Mouse (Mus musculus) liver, adult 2 months (tissue): ENCODE measurements at regions not wholly inside any gene's neighbourhood (a gene's known extent, or its start where the extent isn't known, plus 50 kb on each side); places are given as distances from the start of the nearest gene placed in this dataset.

ENCODE experiments used
- CTCF ChIP-seq: fragments of 200-500 bp; IDR thresholded peaks from 2 replicates; pipeline ENCODE4 v1.5.1; 2011; ENCODE audit warnings: low read depth, low read length, control low read depth
- POLR2A ChIP-seq: fragments of 200-500 bp; IDR thresholded peaks from 2 replicates; pipeline ENCODE4 v1.6.1; 2011; ENCODE audit warnings: low read length, control low read depth; ENCODE audit not compliant: insufficient read depth; ENCODE audit errors: extremely low read depth

DNA sequence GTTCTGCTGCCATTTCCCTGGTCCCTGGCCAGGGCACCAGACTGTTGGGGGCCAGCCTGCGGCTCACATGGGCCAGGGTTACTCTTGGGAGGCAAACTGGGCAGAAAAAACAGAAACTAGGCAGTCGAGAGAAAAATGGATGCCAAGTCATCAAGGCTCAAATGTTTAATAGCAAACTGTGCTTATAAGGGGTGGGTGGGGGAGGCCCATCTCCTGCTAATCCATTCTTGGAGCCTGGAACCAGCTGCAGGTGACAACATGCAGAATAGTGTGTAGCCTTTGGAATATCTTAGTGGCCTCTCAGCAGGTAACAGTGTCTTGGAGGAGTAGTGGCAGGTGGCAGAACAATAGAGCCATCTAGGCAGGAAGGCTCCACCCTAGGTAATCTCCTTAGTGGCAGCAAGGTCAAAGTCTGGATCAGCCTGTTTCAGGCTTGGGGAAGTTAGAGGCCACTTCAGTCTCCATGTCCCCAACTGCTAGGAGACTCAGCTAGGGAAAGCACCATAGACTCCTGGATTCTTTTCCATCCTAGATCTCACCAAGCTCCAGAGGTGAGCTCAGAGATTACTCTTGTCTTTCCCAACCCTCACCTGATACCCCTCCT is 186.5 kb downstream of the Cdh9 start:
- TF ChIP-seq CTCF (no peak), POLR2A (no peak)
